Mouse (Mus musculus): ENCODE measurements around the gene Ccdc107. TPM values are rescaled to one million over a fixed set of nuclear protein-coding genes. Genes with fewer than 3 reads are reported as not detected.

The Ccdc107 gene
- polyA plus RNA-seq, 1 experiment from 2014 or later: 81.5 TPM

GRCm38 (mm10) chr4:43503506-43503905, 10.8 kb downstream of the Ccdc107 start:
- no peak overlapping the region for H3K9ac ChIP-seq (ENCODE audit: low read length)

GRCm38 (mm10) chr4:43504269-43504668, 11.6 kb downstream of the Ccdc107 start:
- Histone ChIP-seq H3K9ac (ENCODE audit: low read length) (no peak overlapping the region), H3K36me3 (ENCODE audit: control insufficient read depth, insufficient read depth) (no peaks in the 10 kb centered on the region), H3K27me3 (ENCODE audit: control insufficient read depth, insufficient read depth, low read length) (no peaks in the 10 kb centered on the region), H3K4me1 (ENCODE audit: control insufficient read depth, insufficient read depth, low read length) (peaks cover 18% of the 10 kb centered on the region), H3K4me3 (ENCODE audit: low read length) (no peak overlapping the region), H3K9me3 (replicated peaks; ENCODE audit: control insufficient read depth, low read length) (no peaks in the 10 kb centered on the region), H3K27ac (ENCODE audit: low read length) (no peak overlapping the region), H3K4me2 (ENCODE audit: low read depth, low read length) (no peak overlapping the region)
- ATAC-seq (replicated peaks; ENCODE audit: extremely low read depth, insufficient read depth, low FRiP score): no peak
- WGBS: 73% methylated on average over 4 of the region's 4 CpGs

More at GRCm38 (mm10) chr4:43503506-43503905, 10.8 kb downstream of the Ccdc107 start:
- Histone ChIP-seq H3K4me1 (ENCODE audit: control insufficient read depth, insufficient read depth, low read length) (peaks cover 17% of the 10 kb centered on the region), H3K9me3 (replicated peaks; ENCODE audit: control insufficient read depth, low read length) (no peaks in the 10 kb centered on the region), H3K4me3 (ENCODE audit: low read length) (no peak overlapping the region), H3K27me3 (ENCODE audit: control insufficient read depth, insufficient read depth, low read length) (no peaks in the 10 kb centered on the region), H3K27ac (ENCODE audit: low read length) (no peak overlapping the region), H3K36me3 (ENCODE audit: control insufficient read depth, insufficient read depth) (no peaks in the 10 kb centered on the region), H3K4me2 (ENCODE audit: low read depth, low read length) (no peak overlapping the region)
- WGBS: 84% methylated on average over 6 of the region's 6 CpGs
- no peak for ATAC-seq (replicated peaks; ENCODE audit: extremely low read depth, insufficient read depth, low FRiP score)

- Histone ChIP-seq H3K4me3 (ENCODE audit: low read length) (no peak overlapping the region), H3K9ac (ENCODE audit: low read length) (no peak overlapping the region), H3K36me3 (ENCODE audit: control insufficient read depth, insufficient read depth) (no peaks in the 10 kb centered on the region), H3K9me3 (replicated peaks; ENCODE audit: control insufficient read depth, low read length) (no peaks in the 10 kb centered on the region), H3K4me2 (ENCODE audit: low read depth, low read length) (no peak overlapping the region), H3K27me3 (ENCODE audit: control insufficient read depth, insufficient read depth, low read length) (no peaks in the 10 kb centered on the region), H3K27ac (ENCODE audit: low read length) (no peak overlapping the region), H3K4me1 (ENCODE audit: control insufficient read depth, insufficient read depth, low read length) (peaks cover 14% of the 10 kb centered on the region)
- 88% methylated on average over 8 of the region's 8 CpGs for WGBS
- ATAC-seq (replicated peaks; ENCODE audit: extremely low read depth, insufficient read depth, low FRiP score): no peak
These were observed 13.4 kb downstream of the Ccdc107 start for GRCm38 (mm10) chr4:43506074-43506473.

- Histone ChIP-seq H3K36me3 (ENCODE audit: control insufficient read depth, insufficient read depth) (no peaks in the 10 kb centered on the region), H3K9ac (ENCODE audit: low read length) (no peak within 1 kb of the TSS), H3K27me3 (ENCODE audit: control insufficient read depth, insufficient read depth, low read length) (no peaks in the 10 kb centered on the region), H3K27ac (ENCODE audit: low read length) (no peak within 1 kb of the TSS), H3K4me2 (ENCODE audit: low read depth, low read length) (peak within 1 kb of the TSS; percentile 84), H3K4me1 (ENCODE audit: control insufficient read depth, insufficient read depth, low read length) (peaks cover 14% of the 10 kb centered on the region), H3K9me3 (replicated peaks; ENCODE audit: control insufficient read depth, low read length) (no peaks in the 10 kb centered on the region), H3K4me3 (ENCODE audit: low read length) (peak within 1 kb of the TSS; percentile 70)
- 62% methylated on average over 9 of the region's 9 CpGs for whole genome bisulfite sequencing
- ATAC-seq (replicated peaks; ENCODE audit: extremely low read depth, insufficient read depth, low FRiP score): no peak
These were observed 14.0 kb downstream of the Ccdc107 start, which contains the start of gene Car9 for GRCm38 (mm10) chr4:43506536-43507185. Car9 (plus strand) TSS chr4:43506966.

- no peaks in the 10 kb centered on the region for H3K9me3 ChIP-seq (replicated peaks; ENCODE audit: control insufficient read depth, low read length)
- H3K4me2 ChIP-seq (ENCODE audit: low read depth, low read length): peak overlapping the region; percentile 84
- H3K27me3 ChIP-seq (ENCODE audit: control insufficient read depth, insufficient read depth, low read length): no peaks in the 10 kb centered on the region
- H3K4me3 ChIP-seq (ENCODE audit: low read length): peak overlapping the region; percentile 70
- peaks cover 18% of the 10 kb centered on the region for H3K4me1 ChIP-seq (ENCODE audit: control insufficient read depth, insufficient read depth, low read length)
- peak overlapping the region; percentile 84 for H3K9ac ChIP-seq (ENCODE audit: low read length)
- ATAC-seq (replicated peaks; ENCODE audit: extremely low read depth, insufficient read depth, low FRiP score): peak; percentile 46
- no peaks in the 10 kb centered on the region for H3K36me3 ChIP-seq (ENCODE audit: control insufficient read depth, insufficient read depth)
- WGBS: 5% methylated on average over 22 of the region's 22 CpGs
- H3K27ac ChIP-seq (ENCODE audit: low read length): peak overlapping the region; percentile 74
These were observed 15.4 kb downstream of the Ccdc107 start for GRCm38 (mm10) chr4:43507938-43508665.

- Histone ChIP-seq H3K4me2 (ENCODE audit: low read depth, low read length) (peak overlapping the region; percentile 84), H3K36me3 (ENCODE audit: control insufficient read depth, insufficient read depth) (no peaks in the 10 kb centered on the region), H3K27me3 (ENCODE audit: control insufficient read depth, insufficient read depth, low read length) (no peaks in the 10 kb centered on the region), H3K9ac (ENCODE audit: low read length) (peak overlapping the region; percentile 84), H3K4me3 (ENCODE audit: low read length) (peak overlapping the region; percentile 70), H3K4me1 (ENCODE audit: control insufficient read depth, insufficient read depth, low read length) (peaks cover 18% of the 10 kb centered on the region), H3K27ac (ENCODE audit: low read length) (peak overlapping the region; percentile 74), H3K9me3 (replicated peaks; ENCODE audit: control insufficient read depth, low read length) (no peaks in the 10 kb centered on the region)
- peak; percentile 87 for ATAC-seq (replicated peaks; ENCODE audit: extremely low read depth, insufficient read depth, low FRiP score)
- 2% methylated on average over 13 of the region's 13 CpGs for WGBS
These were observed 15.9 kb downstream of the Ccdc107 start for GRCm38 (mm10) chr4:43508666-43508997.

GRCm38 (mm10) chr4:43509109-43509508, 16.4 kb downstream of the Ccdc107 start:
- no peak for ATAC-seq (replicated peaks; ENCODE audit: extremely low read depth, insufficient read depth, low FRiP score)
- Histone ChIP-seq H3K27ac (ENCODE audit: low read length) (no peak overlapping the region), H3K9ac (ENCODE audit: low read length) (peak overlapping the region; percentile 84), H3K4me3 (ENCODE audit: low read length) (peak overlapping the region; percentile 70), H3K9me3 (replicated peaks; ENCODE audit: control insufficient read depth, low read length) (no peaks in the 10 kb centered on the region), H3K4me1 (ENCODE audit: control insufficient read depth, insufficient read depth, low read length) (peaks cover 18% of the 10 kb centered on the region), H3K4me2 (ENCODE audit: low read depth, low read length) (peak overlapping the region; percentile 84), H3K27me3 (ENCODE audit: control insufficient read depth, insufficient read depth, low read length) (no peaks in the 10 kb centered on the region), H3K36me3 (ENCODE audit: control insufficient read depth, insufficient read depth) (no peaks in the 10 kb centered on the region)
- 33% methylated on average over 9 of the region's 9 CpGs for WGBS

- Histone ChIP-seq H3K27ac (ENCODE audit: low read length) (no peak overlapping the region), H3K27me3 (ENCODE audit: control insufficient read depth, insufficient read depth, low read length) (no peaks in the 10 kb centered on the region), H3K4me3 (ENCODE audit: low read length) (no peak overlapping the region), H3K4me1 (ENCODE audit: control insufficient read depth, insufficient read depth, low read length) (peaks cover 24% of the 10 kb centered on the region), H3K9me3 (replicated peaks; ENCODE audit: control insufficient read depth, low read length) (no peaks in the 10 kb centered on the region), H3K4me2 (ENCODE audit: low read depth, low read length) (no peak overlapping the region), H3K9ac (ENCODE audit: low read length) (no peak overlapping the region), H3K36me3 (ENCODE audit: control insufficient read depth, insufficient read depth) (peaks cover 6% of the 10 kb centered on the region; the same call in 1 of the 2 replicates)
- ATAC-seq (replicated peaks; ENCODE audit: extremely low read depth, insufficient read depth, low FRiP score): no peak
- WGBS: 55% methylated on average over 19 of the region's 19 CpGs
These were observed 19.2 kb downstream of the Ccdc107 start for GRCm38 (mm10) chr4:43511675-43512454.

Data from heart, embryonic 16.5 days (tissue).